Mouse (Mus musculus) adrenal gland, postnatal 36 days (tissue): ENCODE measurements around the gene Gm21488. TPM values are rescaled to one million over a fixed set of nuclear protein-coding genes. Genes with fewer than 3 reads are reported as not detected.
"Not testable (repeated sequence)": the region's sequence is repeated elsewhere in the genome, so short reads cannot be mapped to it uniquely, and the experiment has no call there.

Experiments
- DNase-seq, 2 experiments: peaks; one replicate each; pipeline ENCODE4 v3.0.0; 2021; ENCODE audit warnings: mixed read lengths in 1 of 2
- long read RNA-seq, 2 experiments: library from polyadenylated mRNA; stranded (forward); transcript quantifications; one replicate each; pipeline ENCODE4 v2.0.0; 2021; ENCODE audit warnings: borderline sequencing depth in 2 of 2
- total RNA-seq, 2 experiments: library from RNA; stranded (reverse); gene quantifications; 2 replicates each; pipeline ENCODE4 v1.2.3; 2021

Gm21488 gene
- not detected for total RNA-seq
- long read RNA-seq, experiment 1, result 0 reads
- long read RNA-seq, experiment 2, result 0 reads

DNA sequence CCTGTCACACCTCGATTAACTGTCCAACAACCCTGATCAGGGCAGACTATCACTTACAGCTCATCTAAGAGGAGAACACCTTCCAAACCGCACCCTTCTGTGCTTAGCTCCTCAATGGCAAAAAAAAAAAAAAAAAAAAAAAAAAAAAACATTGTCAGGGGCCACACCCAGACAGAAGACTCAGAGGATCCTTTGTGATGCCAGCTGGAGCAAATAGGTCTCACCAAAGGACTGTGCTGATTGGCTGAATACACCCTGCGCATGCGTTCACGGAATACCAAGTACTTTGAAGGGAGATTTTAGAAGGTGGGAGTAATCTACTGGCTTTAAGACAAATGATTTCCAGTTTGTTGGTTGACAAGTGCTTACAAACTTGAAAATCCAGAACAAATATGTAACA lies at the start of gene Gm21488:
Gm21488 (minus strand) TSS at position 101 of the 400 bp plus-strand sequence.
- DNase-seq, result not testable (repeated sequence)
